In the genomic region with DNA sequence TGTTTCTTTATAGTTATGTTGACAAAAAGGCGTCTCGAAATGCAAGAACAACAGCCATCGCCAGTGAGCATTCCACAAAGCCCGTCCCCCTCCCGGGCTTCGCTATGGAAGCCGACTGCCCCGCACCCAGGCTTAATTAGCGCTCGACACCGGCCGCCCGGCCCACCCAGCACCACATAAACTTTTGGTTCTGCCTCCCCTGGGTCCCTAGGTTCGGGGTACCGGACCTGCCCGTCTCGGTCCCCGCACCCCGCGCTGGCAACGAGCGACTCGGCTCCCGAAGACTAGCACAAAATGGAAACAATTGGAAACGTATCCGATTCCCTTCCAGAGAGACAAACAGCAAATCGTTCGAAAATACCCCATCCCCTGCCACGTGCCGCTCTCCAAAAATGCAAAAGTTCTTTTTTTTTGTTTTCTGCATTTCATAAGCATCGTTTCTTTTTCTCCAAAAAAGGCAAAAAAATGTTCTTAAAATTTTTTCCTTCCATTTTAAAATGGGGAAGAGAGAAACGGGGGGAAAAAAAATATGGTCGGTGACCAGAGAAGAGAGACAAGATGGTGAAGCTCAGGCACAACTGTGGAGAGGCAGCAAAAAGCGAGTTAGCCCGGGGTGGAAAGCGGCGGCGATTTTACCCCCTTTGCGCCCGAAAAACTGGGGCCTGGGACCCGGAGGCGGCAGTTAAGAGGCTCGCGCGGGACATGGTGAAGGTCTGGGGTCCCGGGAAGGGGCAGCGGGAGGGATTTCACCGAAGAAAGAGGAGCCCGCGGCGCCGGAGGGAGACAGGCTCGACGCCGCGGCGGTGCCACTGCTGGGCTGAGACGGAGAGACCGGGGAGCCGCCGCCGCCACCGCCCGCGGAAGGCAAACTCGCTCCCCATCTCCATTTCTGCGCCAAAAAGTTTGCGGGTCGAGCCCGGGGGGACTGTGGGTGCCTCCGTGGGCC, we compare ENCODE assay signal across 7 mouse cellular contexts. TPM values are rescaled to one million over a fixed set of nuclear protein-coding genes. Genes with fewer than 3 reads are reported as not detected.
A peak's percentile ranks its signal among the peaks of the same experiment; 100 is the strongest.
DNase-seq lines count a peak whose midpoint lies in the region.

No protein-coding gene starts in this region.

- DNase-seq in adrenal gland, adult 8-10 months: peak; percentile 45
- DNase-seq in embryonic facial prominence, embryonic 10.5 days (ENCODE audit: low spot score): peak; percentile 72
- DNase-seq in heart, adult 18-20 months: peak; percentile 72 to 82
- DNase-seq in kidney, adult 11 months: peak; percentile 57
- peak; percentile 56 for DNase-seq in left cerebral cortex, postnatal 4 days
- peak; percentile 66 for DNase-seq in mesoderm, embryonic 11.5 days (ENCODE audit: low read depth, low spot score)
- DNase-seq in right cerebral cortex, postnatal 4 days: peak; percentile 57

- H3K4me3 ChIP-seq in embryonic facial prominence, embryonic 10.5 days: peak overlapping the region; percentile 96

- peaks cover 30% of the 10 kb centered on the region for H3K4me1 ChIP-seq in embryonic facial prominence, embryonic 10.5 days

- H3K9me3 ChIP-seq in embryonic facial prominence, embryonic 10.5 days: no peaks in the 10 kb centered on the region

- no peaks in the 10 kb centered on the region for H3K27me3 ChIP-seq in embryonic facial prominence, embryonic 10.5 days (replicated peaks; ENCODE audit: low read depth, poor library complexity, severe bottlenecking)

- intact Hi-C loops in left cerebral cortex, postnatal 4 days (cut with DNase I): loop anchor here (2.0 kb wide), 1 partner anchor 36 kb away; no protein-coding TSS in a partner anchor

- H3K36me3 ChIP-seq in embryonic facial prominence, embryonic 10.5 days (replicated peaks): peaks cover 36% of the 10 kb centered on the region

- under 1% methylated on average over 71 of the region's 71 CpGs for WGBS in embryonic facial prominence, embryonic 10.5 days

- H3K27ac ChIP-seq in embryonic facial prominence, embryonic 10.5 days (replicated peaks): peak overlapping the region; percentile 100

RNA-seq across cellular contexts. Expression of gene H3f3a, which starts 1.0 kb away (rescaled TPM):
- total RNA-seq in adrenal gland, adult 8-10 months (2022): 100 to 1,000 TPM; 575 to 749 (median 648) TPM
- polyA plus RNA-seq in embryonic facial prominence, embryonic 10.5 days (2016; fragmentation: Nextera tagmentation; extraction: Ambion mirVana): 2,636 and 2,772 TPM in 2 replicates
- 100 to 1,000 TPM; 363 to 405 TPM for total RNA-seq in heart, adult 18-20 months (2021)
- total RNA-seq in left cerebral cortex, postnatal 4 days (2021): 100 to 1,000 TPM; 848 to 881 TPM

RNA-seq across cellular contexts. Expression of gene Sde2, which starts 38.2 kb away (rescaled TPM):
- total RNA-seq in adrenal gland, adult 8-10 months (2022): 10 to 100 TPM; 21.8 to 30.1 (median 25.7) TPM
- 45.4 and 46.8 TPM in 2 replicates for polyA plus RNA-seq in embryonic facial prominence, embryonic 10.5 days (2016; fragmentation: Nextera tagmentation; extraction: Ambion mirVana)
- total RNA-seq in heart, adult 18-20 months (2021): 10 to 100 TPM; 10.1 to 11.4 TPM
- total RNA-seq in left cerebral cortex, postnatal 4 days (2021): 10 to 100 TPM; 28.4 to 29.0 TPM

Comparison
In these comparisons a context has a peak if more than half of its experiments do, and no peak if none do; other contexts are left out.
1. Peak in every context shown above with its lines: DNase-seq, H3K4me3 ChIP-seq and H3K27ac ChIP-seq.